20 mouse cellular contexts compared by ENCODE assay signal in genomic region chr14:18286441-18286840, GRCm38 (mm10). TPM values are rescaled to one million over a fixed set of nuclear protein-coding genes. Genes with fewer than 3 reads are reported as not detected.
DNase-seq lines count a peak whose midpoint lies in the region; ATAC-seq and TF ChIP-seq lines count a peak whose summit lies in the region.
"Had no signal": no experiment of that assay in that cellular context is flagged by ENCODE, and none has a peak within 500 bp of the region (broad histone marks: within the 10 kb centered on the region; RNA-seq: fewer than 3 reads in every experiment).

No protein-coding gene starts in this region.

- H3K4me2 ChIP-seq in midbrain, embryonic 11.5 days = no peak overlapping the region
- H3K4me2 ChIP-seq: embryonic facial prominence, embryonic 12.5 days; forebrain, embryonic 13.5 days; forebrain, embryonic 15.5 days had no signal

- no peaks in the 10 kb centered on the region for H3K9me3 ChIP-seq in midbrain, embryonic 11.5 days (ENCODE audit: control insufficient read depth, low read length)
- no peaks in the 10 kb centered on the region for H3K9me3 ChIP-seq in midbrain, embryonic 10.5 days (replicated peaks)
- H3K9me3 ChIP-seq: embryonic facial prominence, embryonic 10.5 days; embryonic facial prominence, embryonic 12.5 days; forebrain, embryonic 13.5 days; forebrain, embryonic 15.5 days had no signal

- no peak overlapping the region for H3K4me3 ChIP-seq in gastrocnemius, adult 2 months
- no peak overlapping the region for H3K4me3 ChIP-seq in midbrain, embryonic 11.5 days (ENCODE audit: low read depth, low read length)
- H3K4me3 ChIP-seq in midbrain, embryonic 10.5 days = no peak overlapping the region
- H3K4me3 ChIP-seq: embryonic facial prominence, embryonic 10.5 days; embryonic facial prominence, embryonic 12.5 days; forebrain, embryonic 13.5 days; forebrain, embryonic 15.5 days had no signal

- no peaks in the 10 kb centered on the region for H3K36me3 ChIP-seq in midbrain, embryonic 11.5 days (ENCODE audit: control insufficient read depth, insufficient read depth, low read length)
- peaks cover 32% of the 10 kb centered on the region for H3K36me3 ChIP-seq in midbrain, embryonic 10.5 days

- TF ChIP-seq CTCF in gastrocnemius, adult 2 months (IDR thresholded peaks at IDR 0.05) = no peak

- H3K4me1 ChIP-seq in midbrain, embryonic 11.5 days (ENCODE audit: control insufficient read depth, insufficient read depth, low read length) = no peaks in the 10 kb centered on the region
- H3K4me1 ChIP-seq in midbrain, embryonic 10.5 days = no peaks in the 10 kb centered on the region
- H3K4me1 ChIP-seq: embryonic facial prominence, embryonic 12.5 days; forebrain, embryonic 13.5 days; forebrain, embryonic 15.5 days had no signal

- intact Hi-C loops in gastrocnemius, adult 2 months (cut with DNase I) = no loop called here

- no peak for DNase-seq in gastrocnemius, adult 2 months
- no peak for DNase-seq in gastrocnemius, postnatal 4 days (ENCODE audit: low spot score in 2 of 2)
- peak; percentile 73 for DNase-seq in midbrain, embryonic 11.5 days (ENCODE audit: low spot score, missing footprints)
- DNase-seq in midbrain, embryonic 10.5 days (ENCODE audit: low spot score) = no peak
- DNase-seq in skeletal muscle tissue, adult 2 months (ENCODE audit: low read depth, low spot score) = peak; percentile 43
- no peak for DNase-seq in cerebellum, adult 9-11 months
- DNase-seq: adrenal gland, adult 2 months; adrenal gland, postnatal 10 days; adrenal gland, postnatal 25 days; B cell, adult 2 months; cerebellum, adult 11-12 months; cerebellum, adult 2 months; cerebellum, adult 9-10 months; cerebellum, postnatal 25 days; forebrain, postnatal 0 days had no signal

- no peaks in the 10 kb centered on the region for H3K27me3 ChIP-seq in midbrain, embryonic 11.5 days (ENCODE audit: control insufficient read depth, insufficient read depth, low read length)
- no peaks in the 10 kb centered on the region for H3K27me3 ChIP-seq in midbrain, embryonic 10.5 days (ENCODE audit: low read depth, poor library complexity, severe bottlenecking)
- H3K27me3 ChIP-seq: embryonic facial prominence, embryonic 12.5 days; forebrain, embryonic 13.5 days; forebrain, embryonic 15.5 days had no signal

- H3K27ac ChIP-seq in gastrocnemius, adult 2 months = peak overlapping the region; percentile 76
- no peak overlapping the region for H3K27ac ChIP-seq in midbrain, embryonic 11.5 days (ENCODE audit: low read depth, low read length)
- H3K27ac ChIP-seq in midbrain, embryonic 10.5 days (replicated peaks) = no peak overlapping the region
- H3K27ac ChIP-seq: embryonic facial prominence, embryonic 10.5 days; embryonic facial prominence, embryonic 12.5 days; forebrain, embryonic 13.5 days; forebrain, embryonic 15.5 days had no signal

- 95% methylated on average over 2 of the region's 2 CpGs for WGBS in midbrain, embryonic 11.5 days
- 90% methylated on average over 2 of the region's 2 CpGs for WGBS in midbrain, embryonic 10.5 days

- ATAC-seq in midbrain, embryonic 11.5 days (ENCODE audit: low FRiP score) = no peak
- ATAC-seq: CD4-positive, CD25-positive, alpha-beta regulatory T cell, adult 4 months; forebrain, embryonic 13.5 days; forebrain, embryonic 15.5 days; forebrain, postnatal 0 days had no signal

- H3K9ac ChIP-seq in midbrain, embryonic 11.5 days (ENCODE audit: low read length) = no peak overlapping the region
- H3K9ac ChIP-seq: embryonic facial prominence, embryonic 12.5 days; forebrain, embryonic 13.5 days; forebrain, embryonic 15.5 days; forebrain, postnatal 0 days had no signal

RNA-seq across cellular contexts. Expression of gene Rpl15, which starts 15.2 kb away (rescaled TPM):
- 100 to 1,000 TPM; 519 to 581 TPM for total RNA-seq in gastrocnemius, adult 2 months (2021)
- total RNA-seq in gastrocnemius, postnatal 4 days (2021) = 1,000 to 10,000 TPM; 1,118 to 1,258 TPM
- polyA plus RNA-seq in midbrain, embryonic 11.5 days (2014; fragmentation: Nextera tagmentation; extraction: Ambion mirVana) = 403 and 466 TPM in 2 replicates
- polyA plus RNA-seq in midbrain, embryonic 10.5 days (2016; fragmentation: Nextera tagmentation; extraction: Ambion mirVana) = 379 and 446 TPM in 2 replicates

RNA-seq across cellular contexts. Expression of gene Nkiras1, which starts 15.5 kb away (rescaled TPM):
- 10 to 100 TPM; 30.1 to 44.9 TPM for total RNA-seq in gastrocnemius, adult 2 months (2021)
- total RNA-seq in gastrocnemius, postnatal 4 days (2021) = 10 to 100 TPM; 36.1 to 39.2 TPM
- 11.1 and 12.9 TPM in 2 replicates for polyA plus RNA-seq in midbrain, embryonic 11.5 days (2014; fragmentation: Nextera tagmentation; extraction: Ambion mirVana)
- polyA plus RNA-seq in midbrain, embryonic 10.5 days (2016; fragmentation: Nextera tagmentation; extraction: Ambion mirVana) = 11.3 and 12.6 TPM in 2 replicates

RNA-seq across cellular contexts. Expression of gene Ube2e1, which starts 45.2 kb away (rescaled TPM):
- total RNA-seq in gastrocnemius, adult 2 months (2021) = 10 to 100 TPM; 86.5 to 95.5 TPM
- 100 to 1,000 TPM in 1 of 2 experiments, 10 to 100 TPM in 1; 96.6 to 102 TPM for total RNA-seq in gastrocnemius, postnatal 4 days (2021)
- 74.6 and 76.2 TPM in 2 replicates for polyA plus RNA-seq in midbrain, embryonic 11.5 days (2014; fragmentation: Nextera tagmentation; extraction: Ambion mirVana)
- polyA plus RNA-seq in midbrain, embryonic 10.5 days (2016; fragmentation: Nextera tagmentation; extraction: Ambion mirVana) = 174 TPM in 2 replicates

RNA-seq across cellular contexts. Expression of gene Nr1d2, which starts 47.5 kb away (rescaled TPM):
- total RNA-seq in gastrocnemius, adult 2 months (2021) = 10 to 100 TPM; 49.9 to 91.6 TPM
- 10 to 100 TPM; 43.0 to 52.7 TPM for total RNA-seq in gastrocnemius, postnatal 4 days (2021)
- 4.9 and 5.2 TPM in 2 replicates for polyA plus RNA-seq in midbrain, embryonic 11.5 days (2014; fragmentation: Nextera tagmentation; extraction: Ambion mirVana)
- 4.0 and 4.1 TPM in 2 replicates for polyA plus RNA-seq in midbrain, embryonic 10.5 days (2016; fragmentation: Nextera tagmentation; extraction: Ambion mirVana)

Comparison
In these comparisons a context has a peak if more than half of its experiments do, and no peak if none do; other contexts are left out.
1. DNase-seq: peak in midbrain, embryonic 11.5 days (single experiment) and skeletal muscle tissue, adult 2 months (single experiment); none in gastrocnemius, adult 2 months (single experiment), gastrocnemius, postnatal 4 days (0 of 2), midbrain, embryonic 10.5 days (single experiment) and cerebellum, adult 9-11 months (single experiment).